Mouse (Mus musculus) G1E (cell line): ENCODE data around the gene Dab2.

Source experiments
- CTCF ChIP-seq: IDR thresholded peaks from 2 replicates; pipeline ENCODE4 v1.5.1; 2012; ENCODE audit warnings: low read depth, low read length, inconsistent platforms, mixed read lengths
- GATA1 ChIP-seq: IDR thresholded peaks from 2 replicates; pipeline ENCODE4 v1.6.1; 2012; ENCODE audit warnings: borderline replicate concordance, low read length, inconsistent platforms, mixed read lengths
- GATA2 ChIP-seq: IDR thresholded peaks from 2 replicates; pipeline ENCODE4 v1.6.1; 2012; ENCODE audit warnings: low read depth, low read length, inconsistent platforms, borderline replicate concordance

DNA sequence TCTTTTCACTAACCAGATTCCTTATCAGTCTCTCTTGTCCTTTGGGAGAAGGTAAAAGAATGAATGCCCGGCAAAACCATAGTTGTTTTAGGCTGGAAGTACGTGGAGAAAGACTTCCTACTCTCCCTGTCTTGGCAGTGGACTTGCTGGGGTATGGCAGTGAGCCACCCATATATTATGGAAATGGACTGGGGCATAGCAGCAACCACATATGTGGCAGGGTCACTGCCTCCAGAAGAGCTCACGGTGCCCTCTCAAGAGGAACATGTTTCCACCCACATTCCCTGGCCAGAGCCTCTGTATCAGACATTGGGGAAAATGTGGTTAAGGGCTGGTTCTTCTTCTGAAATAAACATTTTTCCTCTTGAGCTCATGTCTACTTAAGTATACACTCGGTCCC is 10.8 kb downstream of the Dab2 start:
- no peak for TF ChIP-seq CTCF
- TF ChIP-seq GATA2 = no peak
- no peak for TF ChIP-seq GATA1
